Mouse (Mus musculus) erythroblast, embryonic 14.5 days (primary cell): ENCODE measurements around the gene Dyrk1a. TPM values are rescaled to one million over a fixed set of nuclear protein-coding genes. Genes with fewer than 3 reads are reported as not detected.

Experiments used
- H3K27me3 ChIP-seq: 2 replicates; pipeline ENCODE4 v1.6.1; 2012; ENCODE audit warnings: inconsistent platforms; ENCODE audit not compliant: control insufficient read depth
- H3K36me3 ChIP-seq: 2 replicates; pipeline ENCODE4 v1.6.1; 2012; ENCODE audit warnings: mild to moderate bottlenecking, inconsistent platforms; ENCODE audit not compliant: control insufficient read depth
- H3K4me1 ChIP-seq: 2 replicates; pipeline ENCODE4 v1.6.1; 2012; ENCODE audit warnings: inconsistent platforms; ENCODE audit not compliant: control insufficient read depth
- H3K4me3 ChIP-seq: replicated peaks from 2 replicates; pipeline ENCODE3; 2012; ENCODE audit warnings: moderate library complexity, mild to moderate bottlenecking, inconsistent platforms
- H3K9me3 ChIP-seq: 2 replicates; pipeline ENCODE4 v1.6.1; 2012; ENCODE audit warnings: low read length, inconsistent platforms, mixed read lengths; ENCODE audit not compliant: control insufficient read depth
- GATA1 ChIP-seq: IDR thresholded peaks from 2 replicates; pipeline ENCODE4 v1.6.1; 2012; ENCODE audit warnings: low read length, inconsistent platforms, mixed read lengths
- TAL1 ChIP-seq: IDR thresholded peaks from 3 replicates; pipeline ENCODE4 v1.6.1; 2012; ENCODE audit warnings: low read length, inconsistent platforms, mixed read lengths
- polyA plus RNA-seq: library from polyadenylated mRNA; stranded (reverse); fragments of >175 nt; gene quantifications from 2 replicates; pipeline ENCODE4 v1.2.3, GENCODE M21; 2012

Gene Dyrk1a
- polyA plus RNA-seq, 1 experiment: 2.2 TPM

DNA sequence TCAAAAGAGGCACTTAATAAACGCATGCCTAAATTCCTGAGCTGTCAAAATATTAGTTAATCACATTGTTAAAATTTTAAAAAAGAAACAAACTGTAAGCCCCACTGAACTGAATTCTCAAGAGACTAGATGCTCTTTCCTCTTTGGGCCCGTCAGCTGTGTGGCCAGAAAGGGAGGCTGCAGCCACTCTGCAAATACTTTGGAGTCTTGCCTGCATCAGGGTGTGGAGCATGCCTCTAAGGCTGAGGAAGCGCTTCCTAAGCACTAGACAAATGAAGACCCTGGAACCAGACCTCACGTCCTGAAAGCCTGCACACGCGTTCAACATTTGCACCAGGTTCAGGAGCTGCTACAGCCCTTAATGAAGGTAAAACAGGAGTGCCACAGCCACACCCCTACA is 36.1 kb upstream of the Dyrk1a start:
- no peaks in the 10 kb centered on the region for H3K27me3 ChIP-seq
- no peak for TF ChIP-seq GATA1
- no peak for TF ChIP-seq TAL1
- H3K4me1 ChIP-seq: no peaks in the 10 kb centered on the region
- no peak overlapping the region for H3K4me3 ChIP-seq
- H3K9me3 ChIP-seq: no peaks in the 10 kb centered on the region
- no peaks in the 10 kb centered on the region for H3K36me3 ChIP-seq

DNA sequence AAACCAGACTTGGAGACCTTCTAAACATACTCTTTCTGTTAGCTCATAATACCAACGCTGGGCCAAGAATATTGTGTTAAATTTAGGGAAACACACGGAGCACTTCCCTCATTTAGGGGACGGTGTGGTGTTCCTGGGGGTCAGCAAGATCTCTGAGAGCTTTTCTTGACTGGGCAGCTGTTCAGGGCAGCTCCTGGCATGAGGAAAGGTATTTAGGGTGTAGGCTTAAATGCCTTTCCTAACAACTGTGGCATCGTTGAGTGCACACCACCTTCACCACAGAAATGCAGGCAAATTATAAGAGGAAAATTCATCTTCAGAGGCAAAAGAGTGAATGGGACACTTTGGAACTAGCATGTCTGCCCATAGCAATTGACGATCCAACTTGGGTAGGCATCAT is 34.1 kb upstream of the Dyrk1a start:
- Histone ChIP-seq H3K4me1 (no peaks in the 10 kb centered on the region), H3K9me3 (no peaks in the 10 kb centered on the region), H3K36me3 (no peaks in the 10 kb centered on the region), H3K4me3 (no peak overlapping the region), H3K27me3 (no peaks in the 10 kb centered on the region)
- no peak for TF ChIP-seq GATA1
- TF ChIP-seq TAL1: no peak

DNA sequence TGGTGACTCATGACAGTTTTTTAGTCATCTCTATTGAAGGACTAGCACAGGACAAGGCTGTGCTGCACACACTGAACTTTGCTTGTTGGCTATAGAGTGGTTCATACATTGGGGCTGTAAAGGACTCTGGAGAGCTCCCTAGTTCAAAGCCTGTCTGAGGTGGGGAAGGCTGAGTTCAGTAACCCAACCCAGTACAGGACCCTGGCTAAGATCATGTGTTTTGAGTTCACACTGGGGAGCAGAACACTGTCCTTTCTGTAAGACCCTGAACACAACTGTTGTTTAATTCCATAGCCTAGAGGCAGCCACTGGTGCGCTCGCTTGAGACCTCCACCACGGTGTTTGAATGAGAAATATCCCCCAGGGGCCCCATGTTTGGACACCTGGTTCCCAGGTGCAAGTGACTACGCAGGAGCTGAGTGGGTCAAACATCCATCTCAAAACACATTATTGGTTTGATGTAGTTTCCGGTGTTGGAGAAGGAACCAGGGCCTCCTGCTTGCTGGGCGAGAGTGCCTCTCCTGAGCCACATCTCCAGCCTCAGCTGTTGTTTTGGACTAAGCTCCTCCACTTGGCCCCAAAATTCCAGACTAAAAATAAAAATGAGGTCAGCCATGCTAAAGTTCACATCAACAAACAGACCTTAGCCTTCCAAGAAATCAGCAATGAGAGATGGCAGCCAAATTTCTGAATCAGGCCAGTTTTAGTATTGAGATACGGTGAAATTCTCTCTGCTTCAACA is 33.2 kb upstream of the Dyrk1a start:
- Histone ChIP-seq H3K4me3 (no peak overlapping the region), H3K36me3 (no peaks in the 10 kb centered on the region), H3K4me1 (no peaks in the 10 kb centered on the region), H3K9me3 (no peaks in the 10 kb centered on the region), H3K27me3 (no peaks in the 10 kb centered on the region)
- TF ChIP-seq GATA1: no peak
- no peak for TF ChIP-seq TAL1

DNA sequence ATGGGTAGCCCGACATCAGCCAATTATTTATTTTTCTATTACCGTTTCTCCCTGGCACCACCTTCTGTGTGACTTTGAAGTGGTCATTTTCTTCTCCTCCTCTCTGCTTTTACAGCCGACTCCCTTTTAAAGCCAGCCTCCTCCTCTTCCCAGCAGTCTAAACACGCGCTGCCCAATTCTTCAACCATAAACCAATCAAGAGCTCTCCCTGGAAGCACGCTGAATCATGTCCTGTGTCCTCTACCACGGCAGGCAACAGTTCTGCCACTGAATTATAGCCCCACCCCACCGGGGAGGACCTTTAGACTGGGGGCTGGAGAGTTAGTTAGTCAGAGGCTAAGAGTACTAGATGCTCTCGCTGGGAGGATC is 32.7 kb upstream of the Dyrk1a start:
- Histone ChIP-seq H3K27me3 (no peaks in the 10 kb centered on the region), H3K4me1 (no peaks in the 10 kb centered on the region), H3K9me3 (no peaks in the 10 kb centered on the region), H3K36me3 (no peaks in the 10 kb centered on the region), H3K4me3 (no peak overlapping the region)
- no peak for TF ChIP-seq GATA1

DNA sequence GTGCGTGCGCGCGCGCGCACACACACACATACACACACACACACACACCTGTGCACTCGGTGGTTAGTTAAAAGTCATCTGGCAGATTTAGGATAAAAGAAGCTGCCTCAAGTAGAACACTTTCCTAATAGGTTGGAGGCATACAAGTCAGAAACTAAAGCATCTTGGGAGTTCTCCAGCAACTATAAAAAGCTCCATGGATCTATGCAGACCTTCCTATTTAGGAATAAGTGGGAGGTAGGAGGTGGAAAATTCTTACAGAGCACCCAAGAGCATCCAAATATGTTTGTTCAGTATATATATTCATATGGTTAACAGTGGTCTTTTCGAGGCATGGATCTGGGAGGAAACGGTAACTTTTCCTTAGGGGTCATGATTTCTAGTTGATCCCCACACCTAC is 29.7 kb upstream of the Dyrk1a start:
- H3K36me3 ChIP-seq: no peaks in the 10 kb centered on the region
- no peak overlapping the region for H3K4me3 ChIP-seq
- no peaks in the 10 kb centered on the region for H3K27me3 ChIP-seq
- no peak for TF ChIP-seq TAL1
- no peak for TF ChIP-seq GATA1
- H3K9me3 ChIP-seq: no peaks in the 10 kb centered on the region
- no peaks in the 10 kb centered on the region for H3K4me1 ChIP-seq

DNA sequence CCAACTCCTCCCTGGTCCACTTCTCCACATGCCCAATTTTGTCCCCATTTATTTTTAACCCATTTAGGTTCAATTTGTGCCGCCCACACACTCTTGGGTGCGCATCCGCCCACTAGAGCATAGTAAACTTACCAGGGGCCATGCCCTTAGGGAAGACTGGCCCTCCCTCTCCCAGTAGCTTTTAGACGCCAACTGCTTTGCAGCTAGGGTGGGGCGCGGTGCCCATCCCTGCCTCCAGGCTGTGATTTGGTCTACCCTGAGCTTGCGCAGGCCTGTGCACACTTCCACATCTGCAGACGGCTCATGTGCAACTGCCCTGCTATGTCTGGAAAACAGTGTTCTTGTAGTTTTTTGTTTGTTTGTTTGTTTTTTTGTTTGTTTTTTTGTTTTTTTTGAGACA is 26.9 kb upstream of the Dyrk1a start:
- Histone ChIP-seq H3K27me3 (no peaks in the 10 kb centered on the region), H3K36me3 (no peaks in the 10 kb centered on the region), H3K4me3 (no peak overlapping the region), H3K9me3 (no peaks in the 10 kb centered on the region), H3K4me1 (no peaks in the 10 kb centered on the region)
- TF ChIP-seq GATA1: no peak

DNA sequence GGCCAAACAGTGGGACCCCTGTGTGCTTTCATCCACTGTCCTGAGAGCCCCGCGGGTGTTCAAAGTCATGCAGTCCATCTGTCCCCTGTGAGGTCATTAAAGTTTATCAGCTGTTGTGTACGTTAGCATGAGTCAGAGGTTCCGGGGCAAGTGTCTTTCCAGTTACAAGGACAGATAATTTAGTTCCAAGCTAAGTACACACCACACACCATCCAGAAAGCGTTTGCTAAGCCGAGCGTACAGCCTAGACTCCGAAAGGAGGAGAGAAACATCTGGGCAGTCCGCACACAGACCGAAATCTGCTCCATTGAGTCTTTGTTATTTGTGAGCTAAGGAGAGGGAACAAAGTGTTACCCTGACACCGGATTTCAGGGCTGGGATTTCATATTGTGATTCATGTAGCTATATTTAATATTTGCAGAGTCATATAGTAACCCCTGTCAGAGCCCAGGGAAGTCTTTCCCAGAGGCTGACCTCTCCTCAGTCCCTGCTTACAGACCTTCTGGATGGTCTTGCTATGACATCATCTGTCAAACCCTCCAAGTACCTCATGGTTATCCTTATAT is 25.2 kb upstream of the Dyrk1a start:
- Histone ChIP-seq H3K36me3 (no peaks in the 10 kb centered on the region), H3K9me3 (no peaks in the 10 kb centered on the region), H3K4me3 (no peak overlapping the region), H3K4me1 (no peaks in the 10 kb centered on the region), H3K27me3 (no peaks in the 10 kb centered on the region)
- no peak for TF ChIP-seq TAL1
- TF ChIP-seq GATA1: no peak

DNA sequence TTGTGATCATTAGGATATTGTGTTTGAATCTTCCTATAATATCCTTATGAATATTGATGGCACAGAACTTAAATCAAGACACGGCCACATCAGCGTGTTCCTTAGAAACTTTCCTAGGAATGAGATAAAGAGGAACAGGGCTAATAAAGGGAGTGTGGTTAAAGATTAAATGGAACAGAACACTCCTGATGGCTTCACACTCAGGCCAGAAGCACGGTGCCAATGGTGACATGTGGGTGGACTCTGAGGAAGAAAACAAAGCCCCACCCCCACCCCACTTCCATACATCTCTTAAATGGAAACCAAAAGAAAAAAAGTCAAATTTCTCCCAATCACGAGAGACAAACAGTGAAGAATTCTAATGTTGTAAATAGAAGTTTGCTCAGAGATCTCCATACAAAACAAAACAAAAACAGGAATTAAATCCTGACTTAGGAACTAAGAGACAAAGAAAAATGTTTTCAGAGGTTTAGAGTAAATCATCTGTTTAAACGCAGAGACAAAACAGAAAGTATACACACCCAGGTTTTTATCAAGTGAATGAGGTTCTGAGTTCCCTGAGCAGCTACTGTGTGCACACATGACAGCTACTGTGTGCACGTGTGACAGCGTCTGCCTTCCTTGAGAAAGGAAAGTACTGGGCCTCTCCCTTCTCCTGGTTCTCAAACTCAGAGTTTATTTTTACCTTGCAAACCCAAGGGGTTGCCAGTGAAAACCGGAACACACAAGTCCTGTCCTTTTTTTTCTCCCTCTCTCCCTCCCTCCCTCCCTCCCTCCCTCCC is 23.8 kb upstream of the Dyrk1a start:
- Histone ChIP-seq H3K36me3 (no peaks in the 10 kb centered on the region), H3K27me3 (no peaks in the 10 kb centered on the region), H3K9me3 (no peaks in the 10 kb centered on the region), H3K4me3 (no peak overlapping the region), H3K4me1 (no peaks in the 10 kb centered on the region)
- TF ChIP-seq GATA1 (no peak), TAL1 (no peak)

DNA sequence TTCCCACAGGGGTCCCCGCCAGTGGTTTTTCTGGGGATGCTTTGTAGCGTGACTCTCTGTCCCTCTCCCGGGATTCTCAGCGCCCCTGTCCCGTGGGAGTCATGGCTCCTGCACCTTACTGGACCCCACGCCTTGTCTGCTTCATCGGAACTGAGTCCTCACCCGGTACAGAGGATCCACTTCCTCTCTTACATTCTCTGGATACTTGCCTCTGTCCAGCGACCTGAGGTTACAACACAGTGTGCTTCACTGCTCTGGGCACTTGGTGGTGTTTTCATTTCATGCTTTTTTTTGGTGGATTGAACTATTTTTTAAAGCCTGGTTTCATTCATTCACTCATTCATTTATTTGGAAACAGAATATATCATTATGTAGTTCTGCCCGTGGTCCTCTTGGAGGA is 20.0 kb upstream of the Dyrk1a start:
- Histone ChIP-seq H3K36me3 (no peaks in the 10 kb centered on the region), H3K9me3 (peaks cover 11% of the 10 kb centered on the region), H3K27me3 (no peaks in the 10 kb centered on the region), H3K4me1 (peaks cover 6% of the 10 kb centered on the region), H3K4me3 (no peak overlapping the region)
- TF ChIP-seq TAL1: no peak
- TF ChIP-seq GATA1: no peak

DNA sequence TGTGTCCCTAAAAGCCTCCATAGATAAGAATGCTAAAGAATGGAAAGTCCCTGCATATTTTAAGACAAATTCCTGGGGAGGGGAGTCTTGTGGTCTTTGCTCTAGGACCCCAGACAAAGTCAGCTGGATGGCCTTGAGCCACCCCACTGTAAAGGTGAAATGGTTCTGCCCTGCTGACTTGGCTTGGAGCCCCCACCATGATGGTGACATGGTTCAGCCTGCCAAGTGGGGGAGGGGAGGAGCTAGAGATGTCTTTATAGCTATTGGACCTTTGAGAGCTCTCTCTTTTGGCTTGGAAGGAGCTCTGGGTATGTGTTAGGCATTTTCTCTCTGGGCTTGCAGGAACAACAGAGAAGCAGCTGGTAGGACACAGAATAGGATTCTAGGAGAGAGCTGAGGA is 17.9 kb upstream of the Dyrk1a start:
- Histone ChIP-seq H3K36me3 (no peaks in the 10 kb centered on the region), H3K4me3 (no peak overlapping the region), H3K9me3 (peaks cover 11% of the 10 kb centered on the region), H3K27me3 (no peaks in the 10 kb centered on the region), H3K4me1 (peaks cover 6% of the 10 kb centered on the region)
- TF ChIP-seq TAL1: no peak
- no peak for TF ChIP-seq GATA1
